Mouse (Mus musculus): ENCODE measurements around the gene Map3k9. TPM values are rescaled to one million over a fixed set of nuclear protein-coding genes. Genes with fewer than 3 reads are reported as not detected.

The Map3k9 gene
- polyA plus RNA-seq, 1 experiment = 0.29 TPM

- H3K79me3 ChIP-seq (ENCODE audit: low read depth) = no peaks in the 10 kb centered on the region
- no peaks in the 10 kb centered on the region for H3K36me3 ChIP-seq (ENCODE audit: control insufficient read depth, insufficient read depth)
- no peaks in the 10 kb centered on the region for H3K79me2 ChIP-seq (ENCODE audit: control insufficient read depth, insufficient read depth)
- H3ac ChIP-seq (ENCODE audit: control insufficient read depth, insufficient read length, low read depth) = no peak overlapping the region
- peaks cover 4% of the 10 kb centered on the region for H3K27me3 ChIP-seq (ENCODE audit: control insufficient read depth, insufficient read depth, insufficient read length)
- TF ChIP-seq CEBPB (IDR thresholded peaks at IDR 0.05; ENCODE audit: low read depth) = no peak
- no peak for TF ChIP-seq MAX (IDR thresholded peaks at IDR 0.05)
- TF ChIP-seq CTCF (IDR thresholded peaks at IDR 0.05; ENCODE audit: control insufficient read depth, insufficient read depth, insufficient read length) = no peak
- TF ChIP-seq MYOG (IDR thresholded peaks at IDR 0.05; ENCODE audit: control insufficient read depth, extremely low read depth, insufficient read length) = no peak
- no peak for TF ChIP-seq USF1 (IDR thresholded peaks at IDR 0.05; ENCODE audit: low read depth)
- TF ChIP-seq FOSL1 (IDR thresholded peaks at IDR 0.05; ENCODE audit: insufficient read depth, low read length, poor library complexity, severe bottlenecking) = no peak
- no peak for TF ChIP-seq MYOD1 (IDR thresholded peaks at IDR 0.05; ENCODE audit: control insufficient read depth, insufficient read length, low read depth)
- no peak overlapping the region for H3K4me3 ChIP-seq (ENCODE audit: insufficient read depth, poor library complexity, severe bottlenecking)
Measured at GRCm38 (mm10) chr12:81723375-81723774, 57.6 kb downstream of the Map3k9 start.

- Histone ChIP-seq H3K4me3 (ENCODE audit: insufficient read depth, poor library complexity, severe bottlenecking) (no peak overlapping the region), H3ac (ENCODE audit: control insufficient read depth, insufficient read length, low read depth) (no peak overlapping the region), H3K79me3 (ENCODE audit: low read depth) (no peaks in the 10 kb centered on the region), H3K79me2 (ENCODE audit: control insufficient read depth, insufficient read depth) (no peaks in the 10 kb centered on the region), H3K27me3 (ENCODE audit: control insufficient read depth, insufficient read depth, insufficient read length) (peaks cover 29% of the 10 kb centered on the region), H3K36me3 (ENCODE audit: control insufficient read depth, insufficient read depth) (no peaks in the 10 kb centered on the region)
- TF ChIP-seq MAX (IDR thresholded peaks at IDR 0.05) (no peak), MYOG (IDR thresholded peaks at IDR 0.05; ENCODE audit: control insufficient read depth, extremely low read depth, insufficient read length) (no peak), MYOD1 (IDR thresholded peaks at IDR 0.05; ENCODE audit: control insufficient read depth, insufficient read length, low read depth) (no peak), FOSL1 (IDR thresholded peaks at IDR 0.05; ENCODE audit: insufficient read depth, low read length, poor library complexity, severe bottlenecking) (no peak), CEBPB (IDR thresholded peaks at IDR 0.05; ENCODE audit: low read depth) (no peak), USF1 (IDR thresholded peaks at IDR 0.05; ENCODE audit: low read depth) (no peak), CTCF (IDR thresholded peaks at IDR 0.05; ENCODE audit: control insufficient read depth, insufficient read depth, insufficient read length) (no peak)
Measured at GRCm38 (mm10) chr12:81719715-81720114, 61.3 kb downstream of the Map3k9 start.

- peaks cover 31% of the 10 kb centered on the region for H3K27me3 ChIP-seq (ENCODE audit: control insufficient read depth, insufficient read depth, insufficient read length)
- no peaks in the 10 kb centered on the region for H3K79me2 ChIP-seq (ENCODE audit: control insufficient read depth, insufficient read depth)
- H3K79me3 ChIP-seq (ENCODE audit: low read depth) = no peaks in the 10 kb centered on the region
- H3ac ChIP-seq (ENCODE audit: control insufficient read depth, insufficient read length, low read depth) = no peak overlapping the region
- H3K4me3 ChIP-seq (ENCODE audit: insufficient read depth, poor library complexity, severe bottlenecking) = no peak overlapping the region
- H3K36me3 ChIP-seq (ENCODE audit: control insufficient read depth, insufficient read depth) = no peaks in the 10 kb centered on the region
- TF ChIP-seq CTCF (IDR thresholded peaks at IDR 0.05; ENCODE audit: control insufficient read depth, insufficient read depth, insufficient read length) = no peak
- no peak for TF ChIP-seq CEBPB (IDR thresholded peaks at IDR 0.05; ENCODE audit: low read depth)
- no peak for TF ChIP-seq MYOD1 (IDR thresholded peaks at IDR 0.05; ENCODE audit: control insufficient read depth, insufficient read length, low read depth)
- no peak for TF ChIP-seq FOSL1 (IDR thresholded peaks at IDR 0.05; ENCODE audit: insufficient read depth, low read length, poor library complexity, severe bottlenecking)
- no peak for TF ChIP-seq MAX (IDR thresholded peaks at IDR 0.05)
- TF ChIP-seq USF1 (IDR thresholded peaks at IDR 0.05; ENCODE audit: low read depth) = no peak
- no peak for TF ChIP-seq MYOG (IDR thresholded peaks at IDR 0.05; ENCODE audit: control insufficient read depth, extremely low read depth, insufficient read length)
Measured at GRCm38 (mm10) chr12:81719161-81719560, 61.8 kb downstream of the Map3k9 start.

- Histone ChIP-seq H3K27me3 (ENCODE audit: control insufficient read depth, insufficient read depth, insufficient read length) (peaks cover 23% of the 10 kb centered on the region), H3K36me3 (ENCODE audit: control insufficient read depth, insufficient read depth) (no peaks in the 10 kb centered on the region), H3ac (ENCODE audit: control insufficient read depth, insufficient read length, low read depth) (no peak overlapping the region), H3K4me3 (ENCODE audit: insufficient read depth, poor library complexity, severe bottlenecking) (no peak overlapping the region), H3K79me2 (ENCODE audit: control insufficient read depth, insufficient read depth) (no peaks in the 10 kb centered on the region), H3K79me3 (ENCODE audit: low read depth) (no peaks in the 10 kb centered on the region)
- TF ChIP-seq USF1 (IDR thresholded peaks at IDR 0.05; ENCODE audit: low read depth) (no peak), MYOD1 (IDR thresholded peaks at IDR 0.05; ENCODE audit: control insufficient read depth, insufficient read length, low read depth) (no peak), MYOG (IDR thresholded peaks at IDR 0.05; ENCODE audit: control insufficient read depth, extremely low read depth, insufficient read length) (no peak), CTCF (IDR thresholded peaks at IDR 0.05; ENCODE audit: control insufficient read depth, insufficient read depth, insufficient read length) (no peak), CEBPB (IDR thresholded peaks at IDR 0.05; ENCODE audit: low read depth) (no peak), FOSL1 (IDR thresholded peaks at IDR 0.05; ENCODE audit: insufficient read depth, low read length, poor library complexity, severe bottlenecking) (no peak), MAX (IDR thresholded peaks at IDR 0.05) (no peak)
Measured at GRCm38 (mm10) chr12:81712618-81713017, 68.4 kb downstream of the Map3k9 start.

- Histone ChIP-seq H3K4me3 (ENCODE audit: insufficient read depth, poor library complexity, severe bottlenecking) (no peak overlapping the region), H3K79me2 (ENCODE audit: control insufficient read depth, insufficient read depth) (no peaks in the 10 kb centered on the region), H3ac (ENCODE audit: control insufficient read depth, insufficient read length, low read depth) (no peak overlapping the region), H3K27me3 (ENCODE audit: control insufficient read depth, insufficient read depth, insufficient read length) (no peaks in the 10 kb centered on the region), H3K79me3 (ENCODE audit: low read depth) (no peaks in the 10 kb centered on the region), H3K36me3 (ENCODE audit: control insufficient read depth, insufficient read depth) (no peaks in the 10 kb centered on the region)
- no peak for TF ChIP-seq USF1 (IDR thresholded peaks at IDR 0.05; ENCODE audit: low read depth)
- no peak for TF ChIP-seq MYOG (IDR thresholded peaks at IDR 0.05; ENCODE audit: control insufficient read depth, extremely low read depth, insufficient read length)
- no peak for TF ChIP-seq CTCF (IDR thresholded peaks at IDR 0.05; ENCODE audit: control insufficient read depth, insufficient read depth, insufficient read length)
- TF ChIP-seq MAX (IDR thresholded peaks at IDR 0.05) = no peak
- TF ChIP-seq FOSL1 (IDR thresholded peaks at IDR 0.05; ENCODE audit: insufficient read depth, low read length, poor library complexity, severe bottlenecking) = no peak
- no peak for TF ChIP-seq MYOD1 (IDR thresholded peaks at IDR 0.05; ENCODE audit: control insufficient read depth, insufficient read length, low read depth)
- no peak for TF ChIP-seq CEBPB (IDR thresholded peaks at IDR 0.05; ENCODE audit: low read depth)
Measured at GRCm38 (mm10) chr12:81702903-81703302, 78.1 kb downstream of the Map3k9 start.

GRCm38 (mm10) chr12:81698011-81698410 lies 83.0 kb downstream of the Map3k9 start:
- Histone ChIP-seq H3K36me3 (ENCODE audit: control insufficient read depth, insufficient read depth) (no peaks in the 10 kb centered on the region), H3K4me3 (ENCODE audit: insufficient read depth, poor library complexity, severe bottlenecking) (no peak overlapping the region), H3K79me3 (ENCODE audit: low read depth) (no peaks in the 10 kb centered on the region), H3K27me3 (ENCODE audit: control insufficient read depth, insufficient read depth, insufficient read length) (no peaks in the 10 kb centered on the region), H3ac (ENCODE audit: control insufficient read depth, insufficient read length, low read depth) (no peak overlapping the region), H3K79me2 (ENCODE audit: control insufficient read depth, insufficient read depth) (no peaks in the 10 kb centered on the region)
- TF ChIP-seq USF1 (IDR thresholded peaks at IDR 0.05; ENCODE audit: low read depth) = no peak
- TF ChIP-seq MYOG (IDR thresholded peaks at IDR 0.05; ENCODE audit: control insufficient read depth, extremely low read depth, insufficient read length) = no peak
- TF ChIP-seq CEBPB (IDR thresholded peaks at IDR 0.05; ENCODE audit: low read depth) = no peak
- no peak for TF ChIP-seq CTCF (IDR thresholded peaks at IDR 0.05; ENCODE audit: control insufficient read depth, insufficient read depth, insufficient read length)
- TF ChIP-seq MAX (IDR thresholded peaks at IDR 0.05) = no peak
- no peak for TF ChIP-seq FOSL1 (IDR thresholded peaks at IDR 0.05; ENCODE audit: insufficient read depth, low read length, poor library complexity, severe bottlenecking)
- no peak for TF ChIP-seq MYOD1 (IDR thresholded peaks at IDR 0.05; ENCODE audit: control insufficient read depth, insufficient read length, low read depth)
